Mouse (Mus musculus) kidney, postnatal 14 days (tissue): Measurements from ENCODE around the gene Zfp60.

Experiments
- DNase-seq: peaks from one replicate; pipeline ENCODE4 v3.0.0; 2022; ENCODE audit warnings: mixed read lengths

Zfp60 gene

DNA sequence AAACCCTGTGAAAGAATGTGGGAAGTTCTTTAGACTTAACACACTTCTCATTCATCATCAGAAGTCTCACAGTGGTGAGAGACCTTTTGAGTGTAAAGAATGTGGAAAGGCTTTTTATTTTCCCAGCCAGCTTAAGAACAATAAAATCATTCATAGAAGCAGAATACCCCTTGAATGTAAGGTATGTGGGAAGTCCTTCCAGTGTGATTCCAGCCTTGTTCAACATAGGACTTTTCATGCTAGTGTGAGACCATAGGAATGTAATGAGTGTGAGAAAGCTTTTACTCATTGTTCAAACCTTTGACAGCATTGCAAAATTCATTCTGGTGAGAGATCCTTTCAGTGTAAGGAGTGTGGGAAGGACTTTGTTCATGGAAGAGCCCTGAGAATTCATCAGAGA, 63.4 kb downstream of the Zfp60 start:
- no peak for DNase-seq

DNA sequence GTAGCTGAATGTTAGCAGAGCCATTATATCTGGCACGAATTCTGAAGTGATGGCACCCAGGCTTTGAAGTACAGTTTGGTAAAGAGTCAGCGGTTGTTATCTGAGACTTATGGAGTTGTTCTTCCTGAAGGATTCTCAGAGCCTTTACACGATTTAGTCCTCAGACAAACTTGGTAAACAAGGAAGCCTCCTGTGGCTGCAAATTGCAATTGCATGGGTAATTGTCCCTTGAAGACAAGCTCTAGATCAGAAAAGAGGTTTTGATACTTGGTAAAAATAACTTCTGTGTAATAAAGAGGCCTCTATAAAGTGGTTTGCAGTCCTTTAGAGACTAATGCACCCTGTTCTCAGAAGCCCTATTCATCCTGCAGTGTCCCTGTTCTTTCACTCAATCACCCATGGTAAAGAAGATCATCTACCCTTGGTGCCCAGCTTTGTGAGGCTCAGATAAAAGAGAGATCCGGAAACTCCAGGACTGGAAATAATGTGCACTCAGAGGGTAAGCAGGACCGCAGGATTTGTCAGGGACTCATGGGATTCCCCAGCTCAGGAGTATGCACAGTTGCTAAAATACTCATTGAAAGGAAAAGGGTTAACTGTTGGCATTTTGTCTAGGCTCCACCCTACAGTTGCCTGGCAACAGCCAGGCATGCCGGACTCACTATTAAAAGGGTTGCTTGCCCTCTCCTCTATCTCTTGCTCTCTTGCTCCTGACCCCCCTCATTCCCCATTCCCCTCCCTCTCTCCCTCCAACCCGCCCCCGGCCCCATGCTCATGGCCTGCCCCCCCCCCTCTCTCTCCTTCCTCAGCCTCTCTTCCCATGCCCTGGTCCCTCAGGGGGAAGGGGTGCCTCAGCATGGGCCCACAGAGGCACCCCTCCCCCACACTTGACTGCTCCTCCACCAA, 67.0 kb downstream of the Zfp60 start:
- no peak for DNase-seq

DNA sequence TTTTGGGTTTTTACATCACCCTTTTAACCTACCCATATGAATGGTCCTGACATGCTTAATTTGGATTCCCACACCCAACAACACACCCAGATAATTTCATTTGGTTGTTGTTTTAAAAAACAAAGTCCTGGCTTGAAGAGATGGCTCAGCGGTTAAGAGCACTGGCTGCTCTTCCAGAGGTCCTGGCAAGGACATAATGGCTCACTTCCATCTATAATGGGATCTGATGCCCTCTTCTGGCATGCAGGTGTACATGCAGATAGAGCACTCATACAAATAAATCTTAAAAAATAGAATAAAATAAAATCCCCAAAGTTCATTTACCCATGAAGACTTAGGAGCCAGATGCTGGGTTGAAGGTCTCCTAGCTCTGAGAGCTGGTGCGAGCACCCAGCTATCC, 69.9 kb downstream of the Zfp60 start:
- DNase-seq = no peak

DNA sequence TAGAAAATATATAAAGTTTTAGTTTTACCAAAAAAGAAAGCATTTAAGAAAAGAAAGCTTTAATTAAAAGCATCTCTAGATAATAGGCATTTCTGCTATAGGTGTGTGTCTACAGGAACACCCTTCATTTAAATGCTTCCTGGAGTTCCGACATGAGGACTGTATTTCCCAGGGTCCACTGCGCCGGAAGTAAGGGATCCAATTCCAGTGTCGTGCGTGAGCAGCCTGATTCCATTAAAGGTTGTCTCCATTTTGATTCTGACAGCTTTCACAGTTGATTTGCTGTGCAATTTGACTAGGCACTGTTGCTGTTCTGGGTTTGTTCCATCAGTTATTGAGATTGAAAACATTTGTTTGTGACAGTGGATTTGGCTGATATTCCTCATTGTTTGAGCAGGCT, 71.8 kb downstream of the Zfp60 start:
- DNase-seq = no peak
